Comparison of ENCODE assay signal across 8 mouse cellular contexts in genomic region chr7:119894818-119895544, GRCm38 (mm10). TPM values are rescaled to one million over a fixed set of nuclear protein-coding genes. Genes with fewer than 3 reads are reported as not detected.
DNase-seq lines count a peak whose midpoint lies in the region; ATAC-seq and TF ChIP-seq lines count a peak whose summit lies in the region.

No protein-coding gene starts in this region.

- dilution Hi-C loops in CH12.LX (cut with MboI; ENCODE audit: extremely low pct_ligation_motif_present, extremely low pct_unique_long_range_greater_than_20kb, low sequenced_read_pairs) = no loop called here

- peak; percentile 15; the same call in 1 of the 2 replicates for ATAC-seq in heart, embryonic 14.5 days (ENCODE audit: insufficient number of reproducible peaks, insufficient read depth, low FRiP score, low read depth)
- peak; percentile 9 for ATAC-seq in heart, postnatal 0 days (ENCODE audit: insufficient read depth, low read depth)
- no peak; the same call in 1 of the 2 replicates for ATAC-seq in limb, embryonic 11.5 days (ENCODE audit: insufficient number of reproducible peaks, low FRiP score, low TSS enrichment, low read depth)
- ATAC-seq in neural tube, embryonic 13.5 days (ENCODE audit: low read depth) = peak; percentile 76

- 2% methylated on average over 15 of the region's 15 CpGs for WGBS in heart, embryonic 14.5 days
- 1% methylated on average over 14 of the region's 15 CpGs for WGBS in heart, postnatal 0 days
- WGBS in limb, embryonic 11.5 days = 3% methylated on average over 15 of the region's 15 CpGs
- 2% methylated on average over 15 of the region's 15 CpGs for WGBS in neural tube, embryonic 13.5 days

- no peak for TF ChIP-seq RAD21 in CH12.LX (IDR thresholded peaks at IDR 0.05; ENCODE audit: low read depth, low read length)

- no peak for TF ChIP-seq CTCF in CH12.LX (conservative IDR thresholded peaks at IDR 0.05 in 1 of 2, IDR thresholded peaks at IDR 0.05 in 1 of 2; ENCODE audit: low read depth in 2 of 2, low read length in 2 of 2)
- TF ChIP-seq CTCF in heart, postnatal 0 days (IDR thresholded peaks at IDR 0.05; ENCODE audit: low read depth) = no peak

- no peak for TF ChIP-seq POLR2A in CH12.LX (IDR thresholded peaks at IDR 0.05; ENCODE audit: low read depth, low read length)

- H3K27me3 ChIP-seq in heart, embryonic 14.5 days (ENCODE audit: control insufficient read depth, insufficient read depth, low read length) = no peaks in the 10 kb centered on the region
- H3K27me3 ChIP-seq in CH12.LX (replicated peaks) = no peaks in the 10 kb centered on the region
- no peaks in the 10 kb centered on the region for H3K27me3 ChIP-seq in heart, postnatal 0 days (ENCODE audit: control insufficient read depth, insufficient read depth, low read length)
- no peaks in the 10 kb centered on the region for H3K27me3 ChIP-seq in limb, embryonic 11.5 days (ENCODE audit: control insufficient read depth, insufficient read depth, low read length)
- H3K27me3 ChIP-seq in neural tube, embryonic 13.5 days = no peaks in the 10 kb centered on the region

- peak overlapping the region; percentile 90 for H3K9ac ChIP-seq in heart, embryonic 14.5 days (ENCODE audit: low read length)
- H3K9ac ChIP-seq in CH12.LX (ENCODE audit: insufficient read depth, low read depth) = peak overlapping the region; percentile 73
- peak overlapping the region; percentile 71 for H3K9ac ChIP-seq in heart, postnatal 0 days (replicated peaks; ENCODE audit: low read depth, low read length)
- peak overlapping the region; percentile 78 for H3K9ac ChIP-seq in limb, embryonic 11.5 days (ENCODE audit: low read length)
- peak overlapping the region; percentile 96 for H3K9ac ChIP-seq in neural tube, embryonic 13.5 days

- H3K4me3 ChIP-seq in heart, embryonic 14.5 days (ENCODE audit: control insufficient read depth in 1 of 2, insufficient read depth in 1 of 2, low read depth in 1 of 2, low read length in 2 of 2) = peak overlapping the region; percentile 75 to 92
- H3K4me3 ChIP-seq in CH12.LX (replicated peaks in 1 of 3; ENCODE audit: low read depth in 2 of 3, low read length in 2 of 3, poor library complexity in 1 of 3) = peak overlapping the region; percentile 73 to 88 (median 81)
- peak overlapping the region; percentile 70 for H3K4me3 ChIP-seq in heart, postnatal 0 days (ENCODE audit: low read depth, low read length)
- peak overlapping the region; percentile 68 for H3K4me3 ChIP-seq in limb, embryonic 11.5 days (ENCODE audit: low read depth, low read length)
- H3K4me3 ChIP-seq in neural tube, embryonic 13.5 days = peak overlapping the region; percentile 72

- H3K9me3 ChIP-seq in heart, embryonic 14.5 days (ENCODE audit: control insufficient read depth, low read length) = no peaks in the 10 kb centered on the region
- H3K9me3 ChIP-seq in CH12.LX (replicated peaks; ENCODE audit: low read length) = no peaks in the 10 kb centered on the region
- no peaks in the 10 kb centered on the region for H3K9me3 ChIP-seq in heart, postnatal 0 days (replicated peaks; ENCODE audit: control insufficient read depth, low read length)
- no peaks in the 10 kb centered on the region for H3K9me3 ChIP-seq in limb, embryonic 11.5 days (ENCODE audit: control insufficient read depth, low read length)
- H3K9me3 ChIP-seq in neural tube, embryonic 13.5 days = no peaks in the 10 kb centered on the region

- peak overlapping the region; percentile 90 for H3K4me2 ChIP-seq in heart, embryonic 14.5 days (ENCODE audit: low read length)
- peak overlapping the region; percentile 73 for H3K4me2 ChIP-seq in CH12.LX (ENCODE audit: insufficient read depth, low read depth, poor library complexity, severe bottlenecking)
- H3K4me2 ChIP-seq in heart, postnatal 0 days (ENCODE audit: low read depth, low read length) = peak overlapping the region; percentile 75
- peak overlapping the region; percentile 75 for H3K4me2 ChIP-seq in limb, embryonic 11.5 days (ENCODE audit: low read depth, severe bottlenecking)
- peak overlapping the region; percentile 73 for H3K4me2 ChIP-seq in neural tube, embryonic 13.5 days

- H3K27ac ChIP-seq in heart, embryonic 14.5 days (replicated peaks in 1 of 2; ENCODE audit: control insufficient read depth in 1 of 2, insufficient read depth in 1 of 2, low read depth in 2 of 2, low read length in 2 of 2) = peak overlapping the region; percentile 65 to 96
- no peak overlapping the region for H3K27ac ChIP-seq in CH12.LX (ENCODE audit: insufficient read depth, low read depth)
- peak overlapping the region; percentile 95 for H3K27ac ChIP-seq in heart, postnatal 0 days (ENCODE audit: low read depth)
- H3K27ac ChIP-seq in limb, embryonic 11.5 days (replicated peaks; ENCODE audit: low read depth, low read length) = no peak overlapping the region; the same call in 1 of the 2 replicates
- H3K27ac ChIP-seq in neural tube, embryonic 13.5 days (replicated peaks) = peak overlapping the region; percentile 97

- in situ Hi-C loops in CH12.LX (cut with MboI; ENCODE audit: low pct_ligation_motif_present, low pct_unique_long_range_greater_than_20kb, low sequenced_read_pairs) = no loop called here

- H3K4me1 ChIP-seq in heart, embryonic 14.5 days (ENCODE audit: control insufficient read depth in 2 of 2, insufficient read depth in 2 of 2, low read length in 2 of 2) = peaks cover 2 to 26% of the 10 kb centered on the region in 2 experiments; a peak in 3 of 4 replicates
- H3K4me1 ChIP-seq in CH12.LX (ENCODE audit: control insufficient read depth in 1 of 2, insufficient read depth in 2 of 2) = peaks cover 2 to 36% of the 10 kb centered on the region in 2 experiments; a peak in 3 of 4 replicates
- peaks cover 10% of the 10 kb centered on the region; the same call in 1 of the 2 replicates for H3K4me1 ChIP-seq in heart, postnatal 0 days (ENCODE audit: control insufficient read depth, insufficient read depth)
- H3K4me1 ChIP-seq in limb, embryonic 11.5 days (ENCODE audit: control insufficient read depth, insufficient read depth, low read length) = no peaks in the 10 kb centered on the region
- peaks cover 41% of the 10 kb centered on the region for H3K4me1 ChIP-seq in neural tube, embryonic 13.5 days (replicated peaks)

- intact Hi-C loops in gastrocnemius, postnatal 14 days (cut with DNase I; ENCODE audit: low total_unique reads) = loop anchor here (5.0 kb wide), 1 partner anchor 1123 kb away; no protein-coding TSS in a partner anchor

- no peak for TF ChIP-seq EP300 in CH12.LX (IDR thresholded peaks at IDR 0.05; ENCODE audit: low read length)
- TF ChIP-seq EP300 in heart, postnatal 0 days (IDR thresholded peaks at IDR 0.05; ENCODE audit: low read depth) = no peak

- no peak for DNase-seq in heart, adult 18-20 months
- no peak for DNase-seq in CH12.LX (ENCODE audit: extremely low read depth)
- DNase-seq in c-Kit-positive CD71-positive TER-119-positive erythroid progenitor cells, embryonic 14.5 days (ENCODE audit: low spot score) = peak; percentile 10
- no peak for DNase-seq in heart, postnatal 0 days (ENCODE audit: low spot score)
- no peak for DNase-seq in limb, embryonic 11.5 days (ENCODE audit: low spot score)
- DNase-seq in gastrocnemius, postnatal 14 days = no peak

- no peaks in the 10 kb centered on the region; the same call in 1 of the 2 replicates for H3K79me2 ChIP-seq in CH12.LX (replicated peaks; ENCODE audit: control insufficient read depth, extremely low read depth, insufficient read depth, poor library complexity, severe bottlenecking)

- no peaks in the 10 kb centered on the region for H3K36me3 ChIP-seq in heart, embryonic 14.5 days (ENCODE audit: control insufficient read depth, insufficient read depth, low read length)
- H3K36me3 ChIP-seq in CH12.LX (replicated peaks in 1 of 2; ENCODE audit: control insufficient read depth in 1 of 2, insufficient read depth in 1 of 2, low read length in 1 of 2) = peaks cover 0 to 7% of the 10 kb centered on the region in 2 experiments
- H3K36me3 ChIP-seq in heart, postnatal 0 days (replicated peaks; ENCODE audit: control insufficient read depth, insufficient read depth, low read length) = no peaks in the 10 kb centered on the region
- H3K36me3 ChIP-seq in limb, embryonic 11.5 days (ENCODE audit: control insufficient read depth, insufficient read depth, low read length) = no peaks in the 10 kb centered on the region
- no peaks in the 10 kb centered on the region for H3K36me3 ChIP-seq in neural tube, embryonic 13.5 days

TF ChIP-seq in CH12.LX, 34 proteins besides CTCF, POLR2A, EP300 and RAD21:
- TF ChIP-seq ZC3H11A (IDR thresholded peaks at IDR 0.05; ENCODE audit: low read depth, low read length) (no peak), JUN (IDR thresholded peaks at IDR 0.05; ENCODE audit: insufficient read depth, low read depth, low read length) (no peak), SIN3A (IDR thresholded peaks at IDR 0.05; ENCODE audit: low read length) (0 out of 2 replicates have a peak, but pooled peaks have one; percentile 32), KAT2A (IDR thresholded peaks at IDR 0.05; ENCODE audit: insufficient replicate concordance, low read length) (no peak), MYC (IDR thresholded peaks at IDR 0.05; ENCODE audit: low read depth, low read length) (no peak)
TF ChIP-seq in CH12.LX: peak in this region for 1.

RNA-seq across cellular contexts. Expression of gene Lyrm1, which starts 0.7 kb away (rescaled TPM):
- 6.6 and 9.2 TPM in 2 replicates for polyA plus RNA-seq in heart, embryonic 14.5 days (2014; fragmentation: Nextera tagmentation; extraction: Ambion mirVana)
- 1 to 10 TPM; 7.2 to 9.6 TPM for total RNA-seq in heart, adult 18-20 months (2021)
- total RNA-seq in CH12.LX (2012; rRNA removed) (4.6 and 5.5 TPM in 2 replicates), CH12.LX (2014; rRNA removed) (10.3 and 10.9 TPM in 2 replicates)
- 3.7 and 7.9 TPM in 2 replicates for polyA plus RNA-seq in CH12.LX (2012; ENCODE audit: insufficient read length, low read depth)
- 3.0 and 11.9 TPM in 2 replicates for total RNA-seq in heart, postnatal 0 days (2014; rRNA removed; ENCODE audit: low replicate concordance)
- polyA plus RNA-seq in heart, postnatal 0 days (2015; fragmentation: Nextera tagmentation; extraction: Ambion mirVana) = 8.4 and 9.2 TPM in 2 replicates
- polyA plus RNA-seq in limb, embryonic 11.5 days (2014; fragmentation: Nextera tagmentation; extraction: Ambion mirVana) = 7.1 and 8.5 TPM in 2 replicates
- polyA plus RNA-seq in neural tube, embryonic 13.5 days (2015; fragmentation: Nextera tagmentation; extraction: Ambion mirVana) = 20.0 and 20.1 TPM in 2 replicates
- 10 to 100 TPM; 10.4 to 11.1 TPM for total RNA-seq in gastrocnemius, postnatal 14 days (2021)

RNA-seq across cellular contexts. Expression of gene Dcun1d3, which starts 1.1 kb away (rescaled TPM):
- 5.4 and 6.2 TPM in 2 replicates for polyA plus RNA-seq in heart, embryonic 14.5 days (2014; fragmentation: Nextera tagmentation; extraction: Ambion mirVana)
- total RNA-seq in heart, adult 18-20 months (2021) = 10 to 100 TPM; 13.1 to 15.3 TPM
- total RNA-seq in CH12.LX (2012; rRNA removed) (2.6 and 4.2 TPM in 2 replicates), CH12.LX (2014; rRNA removed) (5.2 and 5.9 TPM in 2 replicates)
- polyA plus RNA-seq in CH12.LX (2012; ENCODE audit: insufficient read length, low read depth) = 2.4 and 3.2 TPM in 2 replicates
- 2.8 and 8.2 TPM in 2 replicates for total RNA-seq in heart, postnatal 0 days (2014; rRNA removed; ENCODE audit: low replicate concordance)
- 4.8 and 5.5 TPM in 2 replicates for polyA plus RNA-seq in heart, postnatal 0 days (2015; fragmentation: Nextera tagmentation; extraction: Ambion mirVana)
- 8.0 and 9.6 TPM in 2 replicates for polyA plus RNA-seq in limb, embryonic 11.5 days (2014; fragmentation: Nextera tagmentation; extraction: Ambion mirVana)
- 15.3 and 17.7 TPM in 2 replicates for polyA plus RNA-seq in neural tube, embryonic 13.5 days (2015; fragmentation: Nextera tagmentation; extraction: Ambion mirVana)
- total RNA-seq in gastrocnemius, postnatal 14 days (2021) = 10 to 100 TPM; 13.9 to 14.1 TPM

Comparison
In these comparisons a context has a peak if more than half of its experiments do, and no peak if none do; other contexts are left out.
1. H3K27ac ChIP-seq: peak in heart, embryonic 14.5 days (2 of 2), heart, postnatal 0 days (single experiment) and neural tube, embryonic 13.5 days (single experiment); none in CH12.LX (single experiment) and limb, embryonic 11.5 days (single experiment).
2. Peak in every context shown above with its lines, with median percentiles within 50 percentile points of each other: H3K4me2 ChIP-seq, H3K4me3 ChIP-seq and H3K9ac ChIP-seq.